Mouse (Mus musculus): ENCODE data around the gene Cd8a. TPM values are rescaled to one million over a fixed set of nuclear protein-coding genes. Genes with fewer than 3 reads are reported as not detected.

Gene Cd8a
- total RNA-seq, 2 experiments from 2014 or later = 0.10 TPM; not detected in 1

DNA sequence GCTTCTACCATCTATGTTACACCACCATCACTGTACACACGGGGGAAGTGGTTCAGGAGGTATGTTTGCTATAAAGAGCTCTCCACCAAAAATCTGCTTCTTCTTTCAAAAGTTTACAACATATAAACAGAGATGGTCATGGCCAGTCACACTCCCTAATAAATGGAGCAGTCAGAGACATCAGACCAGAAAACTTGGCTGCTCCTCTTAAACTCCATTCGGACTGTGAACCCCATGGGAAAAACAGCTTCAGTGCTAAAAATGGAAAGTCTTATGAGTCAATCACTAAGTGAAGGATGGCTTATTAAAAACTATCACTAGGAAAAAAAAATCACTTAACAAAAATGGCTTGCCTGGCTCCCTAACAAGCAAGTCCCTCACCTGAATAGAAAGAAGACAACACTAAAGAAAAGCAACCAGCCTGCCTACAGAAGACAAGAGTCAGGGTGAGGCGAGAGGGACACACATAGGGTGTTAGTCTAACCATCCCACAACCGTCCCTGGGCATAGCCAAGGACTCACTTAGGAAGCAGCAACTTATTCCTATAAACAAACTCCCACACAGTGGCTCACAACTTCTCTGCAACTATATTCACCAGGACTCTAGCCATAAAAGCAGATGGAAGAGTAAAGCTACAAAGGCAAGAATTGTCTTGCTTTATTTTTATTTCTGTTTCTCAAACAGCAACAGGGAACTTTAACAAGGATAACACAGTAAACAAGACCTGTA lies 54.9 kb downstream of the Cd8a start:
- DNase-seq = no peak

More for the DNA sequence above, 54.9 kb downstream of the Cd8a start:
- intact Hi-C loops (cut with DNase I; ENCODE audit: low total_unique reads) = no loop called here

Other genes with a start within 250 kb of the Cd8a start
- 1 to 10 TPM; 5.9 to 6.2 TPM for gene Thnsl2, start 229.0 kb upstream of the Cd8a start, total RNA-seq (2021)
- not detected for gene Fabp1, start 173.6 kb upstream of the Cd8a start, total RNA-seq (2021)
- gene Krcc1, start 101.8 kb upstream of the Cd8a start, total RNA-seq (2021) = 10 to 100 TPM; 23.6 to 27.9 TPM
- gene Smyd1, start 51.2 kb upstream of the Cd8a start, total RNA-seq (2021) = 100 to 1,000 TPM; 228 to 241 TPM
- gene Cd8b1, start 50.6 kb upstream of the Cd8a start, total RNA-seq (2021) = not detected
- gene Rmnd5a, start 67.2 kb downstream of the Cd8a start, total RNA-seq (2021) = 10 to 100 TPM; 58.8 to 64.5 TPM
- 10 to 100 TPM; 18.2 to 19.1 TPM for gene Rnf103, start 120.5 kb downstream of the Cd8a start, total RNA-seq (2021)
- 10 to 100 TPM; 39.4 to 40.6 TPM for gene Chmp3, start 170.4 kb downstream of the Cd8a start, total RNA-seq (2021)

Data from gastrocnemius, postnatal 14 days (tissue).